ENCODE assay signal across 24 mouse cellular contexts in genomic region chr17:74440486-74440885, GRCm38 (mm10). TPM values are rescaled to one million over a fixed set of nuclear protein-coding genes. Genes with fewer than 3 reads are reported as not detected.
DNase-seq lines count a peak whose midpoint lies in the region; TF ChIP-seq lines count a peak whose summit lies in the region.
"Had no signal": no experiment of that assay in that cellular context is flagged by ENCODE, and none has a peak within 500 bp of the region (broad histone marks: within the 10 kb centered on the region; RNA-seq: fewer than 3 reads in every experiment).

No protein-coding gene starts in this region.

- TF ChIP-seq CTCF in bone marrow macrophage, adult 2 months (IDR thresholded peaks at IDR 0.05; ENCODE audit: low read depth, low read length), result no peak

- H3K4me1 ChIP-seq in bone marrow macrophage, adult 2 months (ENCODE audit: control insufficient read depth, insufficient read depth, low read length), result peaks cover 25% of the 10 kb centered on the region
- peaks cover 10% of the 10 kb centered on the region for H3K4me1 ChIP-seq in megakaryocyte, embryonic 14.5 days
- H3K4me1 ChIP-seq in limb, embryonic 10.5 days, result no peaks in the 10 kb centered on the region
- H3K4me1 ChIP-seq: embryonic facial prominence, embryonic 15.5 days; heart, embryonic 12.5 days; hindbrain, embryonic 15.5 days; midbrain, embryonic 12.5 days; neural tube, embryonic 13.5 days had no signal

- no peaks in the 10 kb centered on the region for H3K36me3 ChIP-seq in megakaryocyte, embryonic 14.5 days (replicated peaks; ENCODE audit: low read length)
- no peaks in the 10 kb centered on the region for H3K36me3 ChIP-seq in limb, embryonic 10.5 days
- H3K36me3 ChIP-seq: embryonic facial prominence, embryonic 15.5 days; heart, embryonic 12.5 days; hindbrain, embryonic 15.5 days; midbrain, embryonic 12.5 days; neural tube, embryonic 13.5 days had no signal

- TF ChIP-seq POLR2A in bone marrow macrophage, adult 2 months (IDR thresholded peaks at IDR 0.05; ENCODE audit: borderline replicate concordance, low read depth, low read length), result no peak

- WGBS in limb, embryonic 10.5 days, result 88% methylated on average over 5 of the region's 5 CpGs

- intact Hi-C loops in heart, postnatal 10 days (cut with DNase I), result no loop called here

- DNase-seq in heart, adult 11 months, result peak; percentile 88
- no peak for DNase-seq in heart, postnatal 10 days
- peak; percentile 29 for DNase-seq in 416B (ENCODE audit: low read depth)
- no peak for DNase-seq in ovary, postnatal 14 days (ENCODE audit: low spot score)
- DNase-seq in limb, embryonic 10.5 days (ENCODE audit: low spot score), result no peak
- DNase-seq in gastrocnemius, postnatal 4 days (ENCODE audit: low spot score in 2 of 2), result no peak
- DNase-seq: adrenal gland, adult 8-10 months; cerebellum, adult 11-12 months; cerebellum, postnatal 14 days; embryo, embryonic 11 days; kidney, adult 11 months; lung, adult 18-20 months; lung, postnatal 36 days; spleen, adult 18-20 months; thymus, postnatal 14 days had no signal

- no peak overlapping the region for H3K4me3 ChIP-seq in bone marrow macrophage, adult 2 months (ENCODE audit: insufficient read depth, low read length)
- peak overlapping the region; percentile 0 for H3K4me3 ChIP-seq in megakaryocyte, embryonic 14.5 days (replicated peaks)
- no peak overlapping the region for H3K4me3 ChIP-seq in limb, embryonic 10.5 days
- H3K4me3 ChIP-seq: embryonic facial prominence, embryonic 15.5 days; heart, embryonic 12.5 days; hindbrain, embryonic 15.5 days; midbrain, embryonic 12.5 days; neural tube, embryonic 13.5 days had no signal

- no peaks in the 10 kb centered on the region for H3K9me3 ChIP-seq in megakaryocyte, embryonic 14.5 days
- no peaks in the 10 kb centered on the region for H3K9me3 ChIP-seq in limb, embryonic 10.5 days (replicated peaks)
- H3K9me3 ChIP-seq: embryonic facial prominence, embryonic 15.5 days; heart, embryonic 12.5 days; hindbrain, embryonic 15.5 days; midbrain, embryonic 12.5 days; neural tube, embryonic 13.5 days had no signal

- peaks cover 2% of the 10 kb centered on the region for H3K27me3 ChIP-seq in megakaryocyte, embryonic 14.5 days (replicated peaks)
- no peaks in the 10 kb centered on the region for H3K27me3 ChIP-seq in limb, embryonic 10.5 days (ENCODE audit: low read depth, poor library complexity, severe bottlenecking)
- H3K27me3 ChIP-seq: embryonic facial prominence, embryonic 15.5 days; heart, embryonic 12.5 days; hindbrain, embryonic 15.5 days; midbrain, embryonic 12.5 days; neural tube, embryonic 13.5 days had no signal

- H3K27ac ChIP-seq in bone marrow macrophage, adult 2 months (ENCODE audit: insufficient read depth, low read depth, low read length), result peak overlapping the region; percentile 42
- H3K27ac ChIP-seq in limb, embryonic 10.5 days, result no peak overlapping the region
- H3K27ac ChIP-seq: embryonic facial prominence, embryonic 15.5 days; hindbrain, embryonic 15.5 days; kidney, postnatal 0 days; midbrain, embryonic 12.5 days; neural tube, embryonic 13.5 days; stomach, postnatal 0 days had no signal

RNA-seq across cellular contexts. Expression of gene Nlrc4, which starts 18.5 kb away (rescaled TPM):
- under 1 TPM; 0.30 to 0.31 TPM for total RNA-seq in heart, postnatal 10 days (2021)
- polyA plus RNA-seq in bone marrow macrophage, adult 2 months (2012; ENCODE audit: insufficient read depth, insufficient read length, missing spikeins), result 14.5 and 15.9 TPM in 2 replicates
- 0.43 TPM in 1 of 2 replicates, not detected in the other for polyA plus RNA-seq in megakaryocyte, embryonic 14.5 days (2012; ENCODE audit: insufficient read depth, low replicate concordance)
- 0.19 and 0.25 TPM in 2 replicates for polyA plus RNA-seq in limb, embryonic 10.5 days (2016; fragmentation: Nextera tagmentation; extraction: Ambion mirVana)
- under 1 TPM; 0.39 to 0.54 TPM for total RNA-seq in gastrocnemius, postnatal 4 days (2021)

RNA-seq across cellular contexts. Expression of gene Slc30a6, which starts 45.1 kb away (rescaled TPM):
- total RNA-seq in heart, postnatal 10 days (2021), result 10 to 100 TPM; 10.9 to 11.6 TPM
- polyA plus RNA-seq in bone marrow macrophage, adult 2 months (2012; ENCODE audit: insufficient read depth, insufficient read length, missing spikeins), result 22.5 and 24.2 TPM in 2 replicates
- polyA plus RNA-seq in megakaryocyte, embryonic 14.5 days (2012; ENCODE audit: insufficient read depth, low replicate concordance), result 1.3 TPM in 1 of 2 replicates, not detected in the other
- polyA plus RNA-seq in limb, embryonic 10.5 days (2016; fragmentation: Nextera tagmentation; extraction: Ambion mirVana), result 38.4 and 39.2 TPM in 2 replicates
- total RNA-seq in gastrocnemius, postnatal 4 days (2021), result 10 to 100 TPM; 10.7 to 13.7 TPM

RNA-seq across cellular contexts. Expression of gene Yipf4, which starts 48.8 kb away (rescaled TPM):
- total RNA-seq in heart, postnatal 10 days (2021), result 10 to 100 TPM; 75.6 to 79.2 TPM
- 89.8 and 99.4 TPM in 2 replicates for polyA plus RNA-seq in bone marrow macrophage, adult 2 months (2012; ENCODE audit: insufficient read depth, insufficient read length, missing spikeins)
- polyA plus RNA-seq in megakaryocyte, embryonic 14.5 days (2012; ENCODE audit: insufficient read depth, low replicate concordance), result 12.0 and 34.7 TPM in 2 replicates
- polyA plus RNA-seq in limb, embryonic 10.5 days (2016; fragmentation: Nextera tagmentation; extraction: Ambion mirVana), result 30.0 and 31.2 TPM in 2 replicates
- 10 to 100 TPM; 43.4 to 46.1 TPM for total RNA-seq in gastrocnemius, postnatal 4 days (2021)

Comparison
In these comparisons a context has a peak if more than half of its experiments do, and no peak if none do; other contexts are left out.
1. DNase-seq: peak in heart, adult 11 months (single experiment) and 416B (single experiment); none in heart, postnatal 10 days (0 of 2), ovary, postnatal 14 days (single experiment), limb, embryonic 10.5 days (single experiment) and gastrocnemius, postnatal 4 days (0 of 2).
2. RNA of gene Nlrc4, which starts 18.5 kb away (polyA plus RNA-seq): 14.5 to 15.9 TPM in bone marrow macrophage, adult 2 months; 0.43 TPM in megakaryocyte, embryonic 14.5 days and 0.19 to 0.25 TPM in limb, embryonic 10.5 days; every median in the first group is over 10 times any median in the second.
3. RNA of gene Slc30a6, which starts 45.1 kb away (polyA plus RNA-seq): 38.4 to 39.2 TPM in limb, embryonic 10.5 days and 22.5 to 24.2 TPM in bone marrow macrophage, adult 2 months; 1.3 TPM in megakaryocyte, embryonic 14.5 days; every median in the first group is over 10 times any median in the second.